Mouse (Mus musculus) neural tube, embryonic 13.5 days (tissue): Measurements from ENCODE around the gene Rpp14. TPM values are rescaled to one million over a fixed set of nuclear protein-coding genes. Genes with fewer than 3 reads are reported as not detected.

ENCODE experiments used
- ATAC-seq: fragments of 200-750 bp; cut with Nextera tagmentation; 2 replicates; pipeline ENCODE4 v1.8.0; 2017; ENCODE audit warnings: low read depth, mild to moderate bottlenecking, moderate TSS enrichment, moderate library complexity
- H3K27ac ChIP-seq: fragments of 300-500 bp; sonication (generic); replicated peaks from 2 replicates; pipeline ENCODE4 v1.5.1; 2015; ENCODE audit warnings: moderate library complexity, mild to moderate bottlenecking, inconsistent platforms
- H3K27me3 ChIP-seq: fragments of 300-500 bp; sonication (generic); 2 replicates; pipeline ENCODE4 v1.6.1; 2015; ENCODE audit warnings: mild to moderate bottlenecking, inconsistent platforms
- H3K36me3 ChIP-seq: fragments of 300-500 bp; sonication (generic); 2 replicates; pipeline ENCODE4 v1.6.1; 2015; ENCODE audit warnings: mild to moderate bottlenecking, inconsistent platforms
- H3K4me1 ChIP-seq: fragments of 300-500 bp; sonication (generic); replicated peaks from 2 replicates; pipeline ENCODE4 v1.6.1; 2015; ENCODE audit warnings: inconsistent platforms
- H3K4me2 ChIP-seq: fragments of 300-500 bp; sonication (generic); 2 replicates; pipeline ENCODE4 v1.6.1; 2015; ENCODE audit warnings: inconsistent platforms, mild to moderate bottlenecking, moderate library complexity
- H3K4me3 ChIP-seq: fragments of 300-500 bp; sonication (generic); 2 replicates; pipeline ENCODE4 v1.5.1; 2015; ENCODE audit warnings: mild to moderate bottlenecking, inconsistent platforms
- H3K9ac ChIP-seq: fragments of 300-500 bp; sonication (generic); 2 replicates; pipeline ENCODE4 v1.6.1; 2015; ENCODE audit warnings: moderate library complexity, mild to moderate bottlenecking, inconsistent platforms
- H3K9me3 ChIP-seq: fragments of 300-500 bp; sonication (generic); 2 replicates; pipeline ENCODE4 v1.6.1; 2016; ENCODE audit warnings: inconsistent platforms
- WGBS: fragments of 180-500 bp; shearing (Covaris S2); methylation state at CpG from one replicate; pipeline ENCODE4 v1.1.7; 2015; 5-methylcytosine and 5-hydroxymethylcytosine counted together
- polyA plus RNA-seq: library from polyadenylated mRNA; unstranded; fragments of >200 nt; fragmentation: Nextera tagmentation; extraction: Ambion mirVana; gene quantifications from 2 replicates; pipeline ENCODE4 v1.2.1, GENCODE M21; 2015

Gene Rpp14
- polyA plus RNA-seq = 50.0 and 58.1 TPM in 2 replicates

DNA sequence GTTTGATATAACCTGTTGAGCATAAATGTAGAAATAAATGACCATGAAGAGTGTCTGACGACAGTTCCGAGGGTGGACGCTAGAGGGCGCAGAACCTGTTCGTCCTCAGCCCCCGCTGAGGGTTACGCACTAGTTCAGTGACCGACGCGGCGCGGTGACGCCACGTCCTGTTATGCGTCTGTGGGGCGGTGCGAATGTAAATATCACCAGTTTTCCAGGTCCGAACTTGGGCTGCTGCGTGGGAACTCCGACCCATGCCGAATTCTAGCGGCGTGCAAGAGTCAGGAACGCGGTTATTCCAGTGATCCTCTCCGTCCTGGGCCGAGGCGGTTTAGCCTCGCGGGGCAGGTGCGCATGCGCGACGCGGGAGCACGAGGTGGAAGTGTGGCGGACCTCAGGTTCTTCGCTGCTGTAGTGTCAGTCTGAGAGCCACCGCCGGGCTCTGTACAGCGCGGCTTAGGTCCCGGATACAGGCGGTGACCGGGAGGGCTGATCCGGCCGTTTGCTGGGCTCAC, at the start of gene Rpp14:
Gene Rpp14, plus strand, starts transcription at position 203 of the 515 bp plus-strand sequence.
- H3K4me3 ChIP-seq = peak within 1 kb of the TSS; percentile 74
- H3K9ac ChIP-seq = peak within 1 kb of the TSS; percentile 82
- H3K27ac ChIP-seq = peak within 1 kb of the TSS; percentile 94
- under 1% methylated on average over 47 of the region's 47 CpGs for WGBS
- H3K4me2 ChIP-seq = peak within 1 kb of the TSS; percentile 74
- H3K9me3 ChIP-seq = no peaks in the 10 kb centered on the region
- peaks cover 14% of the 10 kb centered on the region for H3K36me3 ChIP-seq
- no peaks in the 10 kb centered on the region for H3K27me3 ChIP-seq
- peaks cover 16% of the 10 kb centered on the region for H3K4me1 ChIP-seq
- peak; percentile 97 for ATAC-seq

DNA sequence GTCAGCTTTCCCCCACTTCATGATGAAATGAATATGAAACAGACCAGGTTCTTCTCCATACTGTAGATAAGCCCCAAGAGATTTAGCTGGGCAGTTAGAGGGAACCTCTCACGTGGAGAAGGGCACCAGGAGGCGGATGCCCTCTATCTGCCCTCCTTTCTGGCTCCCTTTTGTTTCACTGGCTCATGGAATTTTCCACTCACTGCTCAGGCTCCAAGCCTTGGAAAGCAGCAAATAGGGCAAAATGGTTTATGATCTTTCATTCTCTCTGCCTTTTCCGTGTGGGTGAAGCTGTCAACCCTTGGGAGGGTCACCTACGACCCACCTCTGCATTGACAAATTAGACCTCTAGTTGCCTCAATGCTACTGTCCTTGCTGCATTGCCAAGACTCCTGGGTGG, 49.6 kb upstream of the Rpp14 start:
- Histone ChIP-seq H3K4me2 (no peak overlapping the region), H3K27ac (no peak overlapping the region), H3K4me1 (no peaks in the 10 kb centered on the region), H3K9ac (no peak overlapping the region), H3K9me3 (no peaks in the 10 kb centered on the region), H3K27me3 (no peaks in the 10 kb centered on the region), H3K36me3 (no peaks in the 10 kb centered on the region), H3K4me3 (no peak overlapping the region)
- ATAC-seq = no peak
- WGBS = 29% methylated on average over 4 of the region's 4 CpGs

DNA sequence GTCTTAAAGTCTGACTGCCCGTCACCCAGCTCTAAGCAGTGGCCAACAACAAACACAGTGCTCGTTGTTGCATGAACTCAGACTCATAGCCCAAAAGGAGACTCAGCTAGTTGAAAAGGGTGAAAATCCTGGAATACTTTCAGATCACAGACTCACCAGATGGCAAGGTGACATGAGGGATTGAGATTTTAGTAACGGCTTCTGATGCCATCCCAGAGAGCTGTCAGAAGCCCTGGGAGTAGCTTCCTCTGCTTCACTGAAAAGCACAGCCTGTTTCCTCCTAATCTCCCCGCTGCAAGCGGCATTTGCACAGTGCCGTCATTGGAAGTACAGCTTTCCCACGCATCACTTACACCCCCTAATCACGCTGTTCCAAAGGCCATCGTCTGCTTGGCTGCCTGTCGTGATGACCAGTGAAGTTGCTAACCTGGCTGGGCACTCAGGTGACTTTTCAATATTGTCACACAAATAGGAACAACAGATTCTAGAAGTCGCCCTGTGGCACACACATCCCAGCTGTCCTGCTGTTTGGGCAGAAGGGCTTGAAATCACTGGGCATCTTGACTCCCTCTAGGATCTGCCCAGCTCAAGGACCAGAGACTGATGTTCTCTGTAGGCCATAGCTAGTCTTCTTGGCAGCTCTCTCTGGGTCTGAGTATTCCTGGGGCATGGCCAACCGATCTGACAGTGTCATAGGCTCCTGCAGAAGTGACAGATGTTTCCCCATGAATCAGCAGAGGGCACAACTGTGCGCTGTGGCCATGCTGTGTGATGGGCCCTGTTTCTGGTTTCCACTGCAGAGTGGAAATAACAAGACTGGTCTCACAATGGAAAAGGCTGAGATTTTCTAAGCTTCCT, 47.9 kb upstream of the Rpp14 start:
- no peak overlapping the region for H3K27ac ChIP-seq
- H3K27me3 ChIP-seq = no peaks in the 10 kb centered on the region
- no peaks in the 10 kb centered on the region for H3K4me1 ChIP-seq
- WGBS = 72% methylated on average over 13 of the region's 13 CpGs
- no peak overlapping the region for H3K4me2 ChIP-seq
- H3K9me3 ChIP-seq = no peaks in the 10 kb centered on the region
- H3K9ac ChIP-seq = no peak overlapping the region
- ATAC-seq = no peak
- no peak overlapping the region for H3K4me3 ChIP-seq
- no peaks in the 10 kb centered on the region for H3K36me3 ChIP-seq

DNA sequence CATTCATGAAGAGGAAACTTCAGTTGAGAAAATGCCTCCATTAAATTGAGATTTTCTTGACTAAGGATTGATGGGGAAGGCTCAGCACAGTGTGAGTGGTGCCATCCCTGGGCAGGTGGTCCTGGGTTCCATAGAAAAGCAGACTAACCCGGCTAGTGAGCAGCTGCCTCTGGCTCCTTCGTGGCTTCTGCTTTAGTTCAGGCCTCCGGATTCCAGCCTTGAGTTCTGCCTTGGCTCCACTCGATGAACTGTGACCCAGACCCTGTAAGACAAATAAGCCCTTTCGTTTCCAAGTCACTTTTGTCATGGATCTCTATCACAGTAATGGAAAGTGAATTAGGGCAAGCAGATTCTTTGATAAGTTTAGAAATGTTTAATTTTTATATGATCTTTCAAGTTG, 45.6 kb upstream of the Rpp14 start:
- no peaks in the 10 kb centered on the region for H3K4me1 ChIP-seq
- 81% methylated on average over 5 of the region's 5 CpGs for WGBS
- H3K4me3 ChIP-seq = no peak overlapping the region
- H3K27me3 ChIP-seq = no peaks in the 10 kb centered on the region
- H3K27ac ChIP-seq = no peak overlapping the region
- no peaks in the 10 kb centered on the region for H3K36me3 ChIP-seq
- ATAC-seq = no peak
- H3K4me2 ChIP-seq = no peak overlapping the region
- no peak overlapping the region for H3K9ac ChIP-seq
- no peaks in the 10 kb centered on the region for H3K9me3 ChIP-seq

DNA sequence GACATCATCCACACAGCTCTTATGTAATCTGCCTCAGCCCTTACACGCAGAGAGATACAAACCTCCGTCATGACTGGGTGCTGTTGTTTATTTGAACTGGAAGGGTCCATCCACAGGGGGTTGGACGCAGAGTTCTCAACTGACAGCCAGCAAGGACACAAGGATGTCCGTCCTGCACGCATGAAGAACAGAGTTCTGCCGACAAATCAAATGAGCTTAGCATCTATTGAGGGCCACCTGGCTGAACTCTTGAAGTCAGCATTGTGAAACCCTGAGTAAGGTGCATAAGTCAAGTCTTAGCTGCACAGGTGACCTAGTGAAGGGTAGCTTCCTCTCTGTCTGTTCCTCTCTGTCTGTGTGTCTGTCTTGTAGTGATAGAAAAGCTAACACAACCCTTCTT, 44.2 kb upstream of the Rpp14 start:
- H3K4me1 ChIP-seq = no peaks in the 10 kb centered on the region
- WGBS = 87% methylated on average over 6 of the region's 6 CpGs
- no peak overlapping the region for H3K27ac ChIP-seq
- no peak overlapping the region for H3K4me3 ChIP-seq
- ATAC-seq = no peak
- no peaks in the 10 kb centered on the region for H3K36me3 ChIP-seq
- H3K27me3 ChIP-seq = no peaks in the 10 kb centered on the region
- no peaks in the 10 kb centered on the region for H3K9me3 ChIP-seq
- H3K9ac ChIP-seq = no peak overlapping the region
- H3K4me2 ChIP-seq = no peak overlapping the region

DNA sequence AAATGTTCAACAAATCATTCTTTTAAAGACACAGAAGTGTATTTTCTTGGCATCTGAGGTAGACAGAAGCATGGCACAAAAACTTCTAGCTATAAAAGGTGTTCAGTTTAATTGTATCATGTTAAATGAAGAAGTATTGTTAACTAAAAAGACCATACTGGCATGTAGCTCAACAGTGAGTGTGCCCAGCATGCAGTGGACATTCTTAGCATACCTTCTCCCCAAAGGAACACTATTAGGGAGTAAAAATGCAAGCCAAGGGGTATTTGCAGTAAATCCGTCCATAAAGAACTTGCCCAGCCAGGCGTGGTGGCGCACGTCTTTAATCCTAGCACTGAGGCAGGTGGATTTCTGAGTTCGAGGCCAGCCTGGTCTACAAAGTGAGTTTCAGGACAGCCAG, 43.8 kb upstream of the Rpp14 start:
- Histone ChIP-seq H3K4me3 (no peak overlapping the region), H3K4me1 (no peaks in the 10 kb centered on the region), H3K36me3 (no peaks in the 10 kb centered on the region), H3K27ac (no peak overlapping the region), H3K9me3 (no peaks in the 10 kb centered on the region), H3K27me3 (no peaks in the 10 kb centered on the region), H3K9ac (no peak overlapping the region), H3K4me2 (no peak overlapping the region)
- 82% methylated on average over 5 of the region's 5 CpGs for WGBS
- no peak for ATAC-seq

DNA sequence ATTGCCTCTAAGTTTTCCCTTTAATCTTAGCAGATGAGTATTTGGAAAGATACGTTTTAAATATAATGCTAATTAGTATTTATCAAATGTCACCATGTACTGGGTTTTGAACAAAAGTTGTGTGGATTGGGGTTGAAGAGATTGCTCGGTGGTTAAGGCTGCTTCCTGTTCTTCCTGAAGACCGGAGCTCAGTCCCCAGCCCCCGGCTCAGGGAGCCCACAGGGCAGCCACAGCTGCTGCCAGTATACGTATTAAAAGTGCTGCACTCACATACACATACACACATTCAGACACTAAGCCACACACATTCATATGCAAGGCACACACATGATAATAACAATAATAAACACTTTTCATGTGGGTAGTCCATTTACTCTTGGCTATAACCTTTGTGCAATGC, 42.0 kb upstream of the Rpp14 start:
- Histone ChIP-seq H3K9ac (no peak overlapping the region), H3K4me2 (no peak overlapping the region), H3K27me3 (no peaks in the 10 kb centered on the region), H3K4me1 (no peaks in the 10 kb centered on the region), H3K9me3 (no peaks in the 10 kb centered on the region), H3K36me3 (peaks cover 8% of the 10 kb centered on the region), H3K27ac (no peak overlapping the region), H3K4me3 (no peak overlapping the region)
- WGBS = 76% methylated on average over 5 of the region's 5 CpGs
- ATAC-seq = no peak

DNA sequence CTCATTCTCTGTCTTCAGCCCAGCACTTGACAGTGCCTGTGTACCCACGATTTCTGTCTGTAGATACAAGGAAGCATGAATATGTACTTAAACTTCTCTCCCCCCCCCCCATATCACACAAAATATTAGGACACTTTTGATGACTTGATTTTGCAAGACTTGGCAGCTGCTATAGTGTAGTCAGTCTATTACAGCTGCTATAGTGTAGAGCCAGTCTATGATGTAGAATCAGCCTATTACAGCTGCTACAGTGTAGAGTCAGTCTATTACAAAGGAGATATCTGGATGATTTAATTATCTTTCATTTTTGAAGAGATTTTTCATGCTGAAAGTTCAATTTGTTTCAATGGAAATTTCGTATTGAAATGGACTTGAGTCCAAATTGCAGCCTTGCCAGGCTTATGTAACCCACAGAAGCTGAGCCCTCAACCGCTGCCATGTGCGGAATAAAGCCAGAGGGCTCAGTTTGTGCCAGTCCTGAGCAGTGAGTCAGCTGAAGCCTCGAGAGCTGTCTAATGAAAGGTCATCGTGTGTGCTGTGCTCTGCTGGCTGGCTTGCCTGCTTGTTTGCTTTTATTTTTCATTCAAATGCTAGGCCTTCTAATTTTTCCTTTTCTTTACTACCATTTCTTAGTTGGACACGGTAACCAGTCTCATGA, 41.2 kb upstream of the Rpp14 start:
- ATAC-seq = no peak
- no peaks in the 10 kb centered on the region for H3K9me3 ChIP-seq
- no peaks in the 10 kb centered on the region for H3K4me1 ChIP-seq
- peaks cover 12% of the 10 kb centered on the region for H3K36me3 ChIP-seq
- H3K4me2 ChIP-seq = no peak overlapping the region
- no peaks in the 10 kb centered on the region for H3K27me3 ChIP-seq
- H3K27ac ChIP-seq = no peak overlapping the region
- no peak overlapping the region for H3K9ac ChIP-seq
- WGBS = 87% methylated on average over 7 of the region's 7 CpGs
- H3K4me3 ChIP-seq = no peak overlapping the region

DNA sequence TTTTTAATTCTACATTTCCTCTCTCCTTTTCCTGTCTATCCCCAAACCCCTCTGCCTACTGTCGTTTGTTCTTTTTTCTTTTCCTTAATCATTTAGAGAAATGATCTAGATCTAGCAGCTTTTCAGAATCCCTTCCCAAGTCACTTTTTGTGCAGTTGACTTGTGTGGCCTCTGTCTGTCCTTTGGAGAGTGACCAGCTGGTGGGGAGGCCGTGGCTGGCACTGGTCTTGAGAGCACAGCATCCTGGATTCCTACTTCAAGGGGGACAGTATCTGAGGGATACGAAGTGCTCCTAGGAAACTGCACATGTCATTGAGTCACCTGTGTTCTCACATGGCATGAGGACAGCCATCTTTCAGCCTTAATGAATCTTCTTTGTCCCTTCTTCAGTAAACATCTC, 40.0 kb upstream of the Rpp14 start:
- H3K4me1 ChIP-seq = no peaks in the 10 kb centered on the region
- H3K4me2 ChIP-seq = no peak overlapping the region
- H3K9ac ChIP-seq = no peak overlapping the region
- ATAC-seq = no peak
- no peak overlapping the region for H3K27ac ChIP-seq
- peaks cover 16% of the 10 kb centered on the region for H3K36me3 ChIP-seq
- H3K27me3 ChIP-seq = no peaks in the 10 kb centered on the region
- H3K9me3 ChIP-seq = no peaks in the 10 kb centered on the region
- WGBS = 83% methylated on average over 3 of the region's 3 CpGs
- H3K4me3 ChIP-seq = no peak overlapping the region

DNA sequence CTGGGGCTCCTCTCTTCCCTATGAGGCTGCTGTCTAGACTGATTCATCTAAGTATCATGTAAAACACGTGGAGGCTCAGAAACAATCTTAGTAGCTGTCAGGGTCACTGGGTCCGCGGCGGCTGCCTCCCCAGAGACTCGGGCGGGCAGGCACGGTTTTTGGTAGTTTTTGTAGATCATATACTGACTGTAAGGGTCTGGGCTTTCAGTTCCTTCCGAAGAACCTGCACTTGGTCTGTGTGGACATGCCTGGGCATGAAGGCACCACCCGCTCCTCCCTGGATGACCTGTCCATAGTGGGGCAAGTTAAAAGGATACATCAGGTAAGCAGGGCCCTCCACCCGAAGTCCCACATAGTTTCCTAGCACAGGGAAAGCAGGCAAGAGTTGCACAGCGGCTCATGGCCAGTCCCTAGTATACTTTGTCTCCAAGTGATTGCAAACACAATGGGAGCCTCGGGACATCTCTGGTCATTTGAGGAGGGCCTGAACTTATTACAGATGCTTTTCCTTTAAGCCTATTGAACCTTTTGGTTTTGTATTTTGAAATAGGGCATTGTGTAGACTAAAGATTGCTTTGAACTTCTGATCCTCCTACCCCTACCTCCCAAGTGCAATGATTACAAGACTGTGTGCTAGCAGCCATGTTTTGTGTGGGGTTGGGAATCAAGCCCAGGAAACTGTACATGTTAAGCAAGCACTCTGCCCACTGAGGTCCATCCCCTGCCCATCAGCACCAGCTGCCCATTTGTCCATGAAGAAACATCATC, 39.1 kb upstream of the Rpp14 start:
- WGBS = 89% methylated on average over 12 of the region's 12 CpGs

DNA sequence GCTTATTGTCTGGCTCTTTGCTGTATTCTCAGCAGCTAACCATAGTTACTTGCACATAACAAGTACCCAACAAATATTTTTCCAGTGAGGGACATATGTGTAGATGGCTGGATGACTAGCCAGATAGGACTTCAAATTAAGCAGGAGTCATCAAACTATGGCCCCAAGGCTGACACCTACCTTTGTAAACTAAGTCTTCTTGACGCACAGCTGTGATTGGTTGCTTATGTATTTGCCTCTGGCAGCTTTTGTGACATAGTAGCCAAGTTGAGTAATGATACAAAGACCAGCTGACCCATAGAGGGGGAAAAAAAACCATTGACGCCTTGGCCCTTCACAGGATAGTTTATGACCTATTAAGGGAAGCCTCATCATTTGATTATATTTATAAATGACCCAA, 38.0 kb upstream of the Rpp14 start:
- Histone ChIP-seq H3K4me3 (no peak overlapping the region), H3K27ac (no peak overlapping the region), H3K27me3 (no peaks in the 10 kb centered on the region), H3K4me2 (no peak overlapping the region), H3K4me1 (no peaks in the 10 kb centered on the region), H3K9me3 (no peaks in the 10 kb centered on the region), H3K36me3 (peaks cover 31% of the 10 kb centered on the region), H3K9ac (no peak overlapping the region)
- no peak for ATAC-seq
- WGBS = 86% methylated on average over 2 of the region's 2 CpGs

More for the DNA sequence above, 39.1 kb upstream of the Rpp14 start:
- no peak overlapping the region for H3K4me2 ChIP-seq
- no peak overlapping the region for H3K27ac ChIP-seq
- H3K27me3 ChIP-seq = no peaks in the 10 kb centered on the region
- H3K4me3 ChIP-seq = no peak overlapping the region
- peaks cover 23% of the 10 kb centered on the region for H3K36me3 ChIP-seq
- no peak overlapping the region for H3K9ac ChIP-seq
- ATAC-seq = no peak
- no peaks in the 10 kb centered on the region for H3K4me1 ChIP-seq
- H3K9me3 ChIP-seq = no peaks in the 10 kb centered on the region

DNA sequence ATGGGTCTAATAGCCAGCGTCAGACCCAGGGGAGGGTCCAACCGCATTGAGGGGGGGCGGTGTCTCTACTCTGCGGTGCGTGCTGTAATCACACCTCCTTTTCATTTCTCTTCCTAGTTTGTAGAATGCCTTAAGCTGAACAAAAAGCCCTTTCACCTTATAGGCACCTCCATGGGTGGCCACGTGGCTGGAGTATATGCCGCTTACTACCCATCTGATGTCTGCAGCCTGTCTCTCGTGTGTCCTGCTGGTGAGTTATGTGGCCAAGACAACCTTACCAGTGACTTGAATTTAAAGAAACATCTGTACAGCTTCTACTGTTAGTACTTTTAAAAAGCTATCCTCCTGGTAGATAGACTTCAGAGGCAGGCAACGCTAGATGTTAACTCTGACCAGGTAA, 37.6 kb upstream of the Rpp14 start:
- H3K27me3 ChIP-seq = no peaks in the 10 kb centered on the region
- peaks cover 36% of the 10 kb centered on the region for H3K36me3 ChIP-seq
- H3K4me1 ChIP-seq = no peaks in the 10 kb centered on the region
- 92% methylated on average over 9 of the region's 9 CpGs for WGBS
- H3K27ac ChIP-seq = no peak overlapping the region
- no peak overlapping the region for H3K4me3 ChIP-seq
- no peaks in the 10 kb centered on the region for H3K9me3 ChIP-seq
- no peak for ATAC-seq
- no peak overlapping the region for H3K4me2 ChIP-seq
- no peak overlapping the region for H3K9ac ChIP-seq
